Mouse (Mus musculus) T-helper 17 cell (primary cell): ENCODE measurements around the gene Gpr158.
"Not testable (repeated sequence)": the region's sequence is repeated elsewhere in the genome, so short reads cannot be mapped to it uniquely, and the experiment has no call there.

Experiments
- in situ Hi-C, 2 experiments: fragments of 300-600 bp; cut with MboI, MseI; formaldehyde crosslinking; loops; 1 replicate in 1 of 2; 2 replicates in 1 of 2; pipeline ENCODE4 v1.15.1; 2025; ENCODE audit warnings: high pct_unique_total_duplicates in 2 of 2

Gene Gpr158

DNA sequence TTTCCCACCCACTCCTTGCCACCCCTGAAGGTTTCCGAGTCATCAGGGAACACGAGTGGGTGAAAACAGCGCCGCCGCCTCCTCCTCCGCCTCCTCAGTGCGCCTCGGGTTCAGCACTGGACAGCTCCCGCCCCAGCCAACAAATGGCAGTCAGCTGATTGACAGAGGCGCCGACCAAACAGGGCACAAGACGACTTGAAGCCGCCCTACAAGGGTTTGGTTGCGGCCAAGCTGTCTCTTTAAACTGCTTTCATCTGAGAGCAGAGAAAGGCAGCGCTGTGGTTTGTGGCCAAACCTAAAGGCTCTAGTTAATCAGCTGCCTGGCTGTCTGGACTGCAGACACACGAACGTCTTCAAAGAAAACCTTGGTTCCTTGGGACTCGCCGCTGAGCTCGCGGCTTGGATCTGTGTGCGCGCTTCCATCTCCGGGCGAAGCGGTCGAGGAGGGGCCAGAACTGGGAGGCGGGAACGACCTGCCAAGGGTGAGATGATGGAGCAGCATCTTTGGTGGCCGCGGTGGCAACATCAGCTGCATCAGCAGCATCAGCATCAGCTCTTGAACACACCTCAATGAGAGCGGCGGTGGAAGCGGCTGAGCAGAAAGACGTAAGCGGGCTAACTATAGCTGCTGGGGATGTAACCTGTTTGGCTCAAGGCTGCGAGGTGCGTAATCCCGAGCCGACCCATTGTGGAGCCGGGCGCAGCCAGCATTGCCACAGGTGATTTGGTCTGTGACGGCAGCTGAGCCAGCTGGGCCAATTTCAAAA, at the start of gene Gpr158:
TSS of gene Gpr158 (plus strand) at position 198 of the 767 bp plus-strand sequence.
- in situ Hi-C loops: no loop called here

DNA sequence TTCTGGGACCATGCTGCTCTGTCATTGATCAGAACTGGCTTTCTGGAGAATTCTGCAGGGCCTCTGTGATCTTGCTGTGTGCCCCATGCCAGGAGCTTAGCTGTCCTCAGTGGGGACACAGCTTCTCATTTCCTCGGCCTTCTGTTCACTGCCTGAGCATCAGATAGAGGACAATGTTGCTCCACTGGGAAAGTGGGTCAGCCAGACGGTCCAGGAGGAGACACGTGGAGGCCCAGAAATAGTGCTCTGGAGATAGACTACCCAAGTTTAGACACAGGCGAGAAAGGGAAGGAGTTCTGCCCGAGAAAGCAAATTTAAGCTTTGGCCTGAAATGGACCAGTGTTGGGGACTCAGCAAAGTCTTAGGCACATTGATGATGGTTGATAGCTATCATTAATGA, 23.5 kb upstream of the Gpr158 start:
- in situ Hi-C loops: loop anchor here in 1 of 2 experiments (25.0 kb wide), 1 partner anchor 1218 kb away; no protein-coding TSS in a partner anchor

DNA sequence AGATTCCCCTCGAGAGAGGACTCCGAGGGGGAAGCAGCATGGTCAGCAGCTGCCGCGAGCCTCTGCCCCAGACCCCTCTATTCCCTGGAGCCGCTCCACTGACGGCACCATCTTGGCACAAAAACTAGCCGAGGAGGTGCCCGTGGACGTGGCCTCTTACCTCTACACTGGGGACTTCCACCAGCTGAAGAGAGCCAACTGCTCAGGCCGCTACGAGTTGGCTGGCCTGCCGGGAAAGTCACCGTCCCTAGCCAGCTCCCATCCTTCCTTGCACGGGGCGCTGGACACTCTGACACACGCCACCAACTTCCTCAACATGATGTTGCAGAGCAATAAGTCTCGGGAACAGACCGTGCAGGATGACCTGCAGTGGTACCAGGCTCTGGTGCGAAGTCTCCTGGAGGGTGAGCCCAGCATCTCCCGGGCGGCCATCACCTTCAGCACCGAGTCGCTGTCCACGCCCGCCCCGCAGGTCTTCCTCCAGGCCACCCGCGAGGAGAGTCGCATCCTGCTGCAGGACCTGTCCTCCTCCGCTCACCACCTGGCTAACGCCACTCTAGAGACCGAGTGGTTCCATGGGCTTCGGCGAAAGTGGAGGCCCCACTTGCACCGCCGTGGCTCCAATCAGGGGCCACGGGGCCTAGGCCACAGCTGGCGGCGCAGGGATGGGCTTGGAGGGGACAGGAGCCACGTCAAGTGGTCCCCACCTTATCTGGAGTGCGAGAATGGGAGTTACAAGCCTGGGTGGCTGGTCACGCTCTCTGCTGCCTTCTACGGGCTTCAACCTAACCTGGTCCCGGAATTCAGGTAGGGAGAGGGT, 1.2 kb downstream of the Gpr158 start:
- in situ Hi-C loops: no loop called here

DNA sequence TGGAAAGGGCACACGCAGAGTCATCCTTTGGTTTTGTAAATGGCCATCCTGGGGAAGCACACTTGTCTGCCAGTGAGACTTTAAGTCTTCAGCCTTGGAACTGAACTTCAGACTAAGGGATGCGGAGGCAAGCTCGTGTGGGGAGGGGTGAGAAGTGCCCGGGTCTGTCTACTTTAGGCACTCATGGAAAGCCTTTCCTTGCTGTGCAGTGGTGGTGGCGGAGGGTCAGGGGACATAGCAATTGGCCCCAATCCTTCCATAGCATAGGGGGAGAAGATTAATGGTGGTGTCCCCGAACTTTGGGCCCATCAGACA, 1.8 kb downstream of the Gpr158 start:
- in situ Hi-C loops: no loop called here

DNA sequence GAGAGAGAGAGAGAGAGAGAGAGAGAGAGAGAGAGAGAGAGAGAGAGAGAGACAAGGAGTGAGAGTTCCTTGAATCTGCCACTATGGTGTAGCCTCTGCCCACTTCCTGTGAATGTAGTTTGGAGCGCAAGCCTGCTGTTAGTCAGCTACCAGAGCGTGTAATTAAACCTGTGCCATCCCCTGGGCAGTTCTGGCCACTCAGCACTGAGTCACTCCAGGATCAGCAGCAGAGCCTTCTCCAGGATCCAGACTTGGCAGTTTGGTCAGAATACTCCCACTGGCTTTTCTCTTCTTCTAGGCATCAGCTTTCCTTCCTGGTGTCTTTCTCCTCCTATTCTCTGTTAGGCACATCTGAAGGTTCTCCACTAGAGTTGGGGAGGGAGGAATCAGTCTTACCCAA, 2.2 kb downstream of the Gpr158 start:
- in situ Hi-C loops: no loop called here

DNA sequence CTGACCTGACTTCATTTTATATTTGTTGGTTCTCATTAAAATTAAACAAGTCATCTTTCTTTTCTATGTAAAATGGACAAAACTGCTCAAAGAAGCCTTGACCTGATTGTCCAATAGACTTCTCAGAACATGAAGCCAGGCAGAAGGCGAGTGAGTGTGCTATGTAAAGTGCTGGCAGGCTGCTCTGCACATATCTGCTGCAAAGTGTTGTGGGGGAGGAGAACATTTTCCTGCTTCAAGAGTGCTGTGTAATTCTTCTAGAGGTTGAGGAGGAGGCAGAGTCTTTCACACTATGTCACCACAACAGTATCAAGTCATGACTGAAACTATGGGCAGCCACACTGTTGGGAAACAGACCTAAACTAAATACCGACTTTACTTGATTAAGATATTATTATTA, 12.2 kb downstream of the Gpr158 start:
- in situ Hi-C loops: no loop called here

DNA sequence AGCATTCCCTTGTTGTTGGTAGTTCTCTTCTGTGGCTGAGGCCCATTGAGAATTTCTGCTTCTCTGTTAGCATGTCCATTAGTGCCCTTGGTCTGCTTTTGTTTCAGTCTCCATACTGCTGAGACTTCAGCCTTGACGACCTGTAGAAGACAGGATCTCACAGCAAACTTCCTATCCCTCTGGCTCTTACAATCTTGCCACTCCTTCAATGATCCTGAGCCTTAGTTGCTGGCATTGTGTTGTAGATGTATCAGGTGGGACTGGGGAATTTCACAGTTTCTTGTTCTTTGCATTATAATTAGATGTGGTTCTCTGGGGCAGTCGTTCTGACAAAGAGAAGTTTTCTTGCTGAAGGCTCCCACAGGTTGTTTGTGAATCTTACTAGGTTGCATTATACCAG, 25.4 kb downstream of the Gpr158 start:
- in situ Hi-C loops: no loop called here

DNA sequence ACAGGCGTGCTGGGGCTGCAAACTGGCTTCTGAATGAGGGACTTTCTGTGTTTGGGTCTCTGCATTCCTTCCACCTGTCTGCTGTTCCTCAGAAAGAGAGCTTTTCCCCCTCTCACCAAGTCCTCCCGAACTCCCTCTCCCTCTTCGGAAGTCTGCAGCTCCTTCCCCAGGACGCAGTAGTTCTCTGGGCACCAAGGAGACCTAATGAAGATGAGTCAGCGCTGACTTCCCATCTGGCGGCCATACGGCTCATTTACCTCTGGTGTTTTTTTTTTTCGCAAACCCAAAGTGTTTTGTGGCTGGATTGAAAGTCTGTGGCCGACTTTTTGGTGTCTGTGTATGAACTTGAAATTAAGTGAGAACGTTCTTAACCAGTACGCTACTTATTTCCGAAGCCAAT, 30.0 kb downstream of the Gpr158 start:
- in situ Hi-C loops: no loop called here

DNA sequence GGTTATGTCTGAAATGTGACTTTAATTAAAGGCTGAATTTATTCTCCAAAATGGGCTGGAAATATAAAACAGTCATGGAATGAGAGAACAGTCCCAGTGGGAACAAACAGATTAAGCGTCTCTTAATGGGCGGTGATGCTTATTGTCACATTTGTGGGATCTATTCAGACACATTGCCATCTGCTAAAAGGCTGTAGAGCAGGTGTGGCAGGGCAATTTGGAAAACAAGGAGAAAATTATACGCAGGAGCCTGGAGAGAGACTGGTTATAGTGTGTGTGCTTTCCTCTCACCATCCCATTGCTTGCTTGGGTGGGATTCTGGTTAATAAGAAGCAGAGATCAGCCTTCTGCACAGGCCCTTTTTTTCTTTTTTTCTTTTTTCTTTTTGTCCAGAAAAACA, 32.3 kb downstream of the Gpr158 start:
- in situ Hi-C loops: no loop called here

DNA sequence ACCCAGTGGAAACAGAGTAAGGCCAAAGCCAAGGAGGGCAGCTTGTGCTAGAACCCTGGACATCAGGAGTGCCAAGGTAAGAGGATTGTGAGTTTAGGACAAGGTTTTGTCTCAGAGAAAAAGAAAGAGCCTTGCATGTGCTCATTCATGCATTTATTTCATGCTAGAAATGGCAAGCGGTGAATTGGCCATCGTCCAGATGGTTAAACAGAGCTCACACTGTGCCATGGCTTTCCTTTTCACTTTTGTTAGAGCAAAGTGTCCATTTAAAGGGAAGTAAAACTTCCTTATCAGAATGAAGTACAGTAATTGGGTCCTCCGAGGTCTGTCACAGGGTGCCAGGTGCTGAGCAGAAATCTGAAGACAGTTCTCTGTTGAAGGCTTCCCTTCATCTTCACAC, 38.3 kb downstream of the Gpr158 start:
- in situ Hi-C loops: no loop called here

DNA sequence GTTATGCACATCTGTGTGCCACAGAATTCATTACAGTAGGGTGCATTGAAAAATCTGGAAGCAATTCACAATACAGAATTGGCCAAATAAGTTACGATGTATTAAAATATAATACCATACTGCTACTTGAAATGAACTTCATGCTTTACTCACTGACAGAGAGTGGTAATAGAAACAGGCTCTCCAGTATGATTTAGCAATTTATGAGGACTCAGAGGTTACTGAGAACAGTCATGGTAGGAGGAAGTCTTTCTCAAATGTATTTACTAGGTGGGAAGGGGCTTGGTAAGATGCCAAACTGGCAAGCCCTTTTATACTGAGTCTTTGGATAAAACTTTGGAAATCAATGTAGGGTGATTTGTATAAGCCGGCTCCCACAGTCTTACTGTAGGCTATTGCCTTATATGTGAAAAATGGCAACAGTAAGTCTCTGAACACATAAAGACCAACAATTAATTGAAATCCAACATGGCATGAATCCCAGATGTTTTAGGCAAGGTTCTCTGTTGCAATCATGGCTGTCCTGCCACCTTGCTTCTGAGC, 40.2 kb downstream of the Gpr158 start:
- in situ Hi-C loops: no loop called here

DNA sequence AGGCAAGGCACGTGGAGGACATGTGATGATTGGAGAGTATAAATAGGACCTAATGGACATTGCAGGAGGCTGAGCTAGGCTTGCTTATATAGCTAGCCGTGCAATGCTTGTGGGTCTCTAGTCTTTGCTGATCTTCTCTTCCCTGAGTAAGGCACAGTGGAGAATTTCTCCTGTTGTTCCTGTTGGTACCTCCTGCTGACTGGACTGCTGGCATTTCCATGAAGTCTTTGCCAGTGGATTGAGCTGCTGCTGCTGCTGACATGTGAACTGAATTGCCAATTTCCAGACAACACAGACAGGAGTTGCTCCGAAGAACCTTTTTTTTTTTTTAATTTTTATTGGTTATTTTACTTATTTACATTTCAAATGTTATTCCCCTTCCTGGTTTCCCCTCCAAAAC, 41.5 kb downstream of the Gpr158 start:
- in situ Hi-C loops: no loop called here

DNA sequence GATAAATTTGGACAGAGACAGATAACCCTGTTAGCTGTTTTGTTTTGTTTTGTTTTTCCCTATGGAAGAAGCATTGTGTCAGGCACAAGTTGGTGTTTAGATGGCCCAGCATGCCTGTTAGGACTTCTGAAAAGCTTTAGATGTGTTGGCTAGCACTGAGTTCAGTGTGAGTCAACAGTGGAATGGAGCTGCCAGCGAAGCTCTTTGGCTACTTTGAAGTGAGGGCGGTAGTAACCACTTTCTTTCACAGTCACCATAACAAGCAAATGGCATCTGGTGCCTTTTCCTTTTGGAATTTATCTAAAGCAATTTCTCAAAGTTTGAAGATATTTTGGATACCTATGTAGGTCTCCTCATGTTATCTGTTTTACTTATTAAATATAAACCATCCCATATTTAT, 62.9 kb downstream of the Gpr158 start:
- in situ Hi-C loops: no loop called here

DNA sequence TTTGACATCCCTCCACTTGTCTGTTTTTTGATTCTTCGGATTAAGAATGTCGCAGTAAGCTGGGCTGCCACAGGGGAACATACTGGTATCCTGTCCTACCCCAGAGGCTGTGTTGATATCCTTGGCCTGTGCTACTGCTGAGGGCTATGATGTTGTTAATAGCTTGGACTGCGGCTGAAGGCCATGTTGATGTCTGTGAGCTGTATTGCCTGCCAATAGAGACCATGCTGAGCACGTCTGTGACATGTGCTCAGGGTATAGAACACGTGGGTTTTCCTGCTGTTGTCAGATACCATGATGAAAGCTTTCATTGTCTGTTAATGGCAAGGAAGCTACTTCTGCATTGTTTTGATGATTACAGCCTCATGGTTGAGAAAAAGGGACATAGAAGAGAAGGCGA, 63.8 kb downstream of the Gpr158 start:
- in situ Hi-C loops: no loop called here

DNA sequence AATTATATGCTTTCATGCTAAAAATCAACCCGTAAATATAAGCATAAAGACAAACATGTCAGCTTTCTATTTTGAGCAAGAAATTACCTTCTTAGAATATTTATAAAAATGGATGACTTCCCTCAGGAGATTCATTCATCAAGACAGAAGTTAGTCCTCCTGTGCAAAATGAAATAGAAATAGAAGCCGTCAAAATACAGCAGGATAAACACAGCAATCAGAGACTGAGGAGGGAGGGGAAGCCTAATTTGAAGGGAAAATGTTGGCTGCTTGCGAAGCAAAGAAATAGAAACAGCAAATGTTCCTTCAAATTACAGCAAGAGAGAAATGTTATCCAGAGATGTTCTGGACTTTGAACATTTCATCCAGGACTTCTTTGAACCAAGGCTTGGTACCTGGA, 72.3 kb downstream of the Gpr158 start:
- in situ Hi-C loops: no loop called here

DNA sequence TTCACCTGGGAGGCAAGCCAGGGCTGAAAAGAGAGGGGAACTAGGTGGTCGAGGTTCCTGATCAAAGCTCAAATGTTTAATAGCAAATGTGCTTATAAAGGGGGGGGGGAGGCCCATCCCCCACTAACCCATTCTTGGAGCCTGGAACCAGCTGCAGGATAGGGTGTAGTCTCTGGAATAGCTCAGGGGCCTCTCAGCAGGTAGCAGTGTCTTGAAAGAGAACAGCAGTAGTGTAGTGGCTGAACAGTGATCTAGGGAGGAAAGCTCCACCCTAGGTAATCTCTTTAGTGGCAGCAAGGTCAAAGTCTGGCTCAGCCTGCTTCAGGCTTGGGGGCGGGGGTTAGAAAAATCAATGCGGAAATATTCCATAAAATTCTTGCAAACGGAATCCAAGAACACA, 93.3 kb downstream of the Gpr158 start:
- in situ Hi-C loops: not testable (repeated sequence)

DNA sequence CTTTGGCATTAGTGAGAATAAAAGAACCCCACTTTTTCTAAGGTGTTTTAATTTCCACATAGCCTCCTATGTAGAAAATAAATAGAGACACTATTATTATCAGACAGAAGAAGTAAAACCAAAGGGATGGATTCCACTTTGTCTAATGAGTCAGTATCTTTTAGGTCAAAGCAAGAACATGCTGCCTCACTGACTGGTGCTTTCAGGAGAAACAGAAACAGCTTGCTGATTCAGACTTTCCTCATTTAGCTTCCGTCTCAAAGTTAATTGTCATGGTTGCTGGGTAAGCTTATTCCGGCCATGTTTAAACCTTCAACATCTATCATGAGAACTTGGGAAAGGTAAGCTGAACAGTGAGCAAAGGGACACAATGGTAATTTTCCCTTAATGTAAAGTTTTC, 107.6 kb downstream of the Gpr158 start:
- in situ Hi-C loops: no loop called here

DNA sequence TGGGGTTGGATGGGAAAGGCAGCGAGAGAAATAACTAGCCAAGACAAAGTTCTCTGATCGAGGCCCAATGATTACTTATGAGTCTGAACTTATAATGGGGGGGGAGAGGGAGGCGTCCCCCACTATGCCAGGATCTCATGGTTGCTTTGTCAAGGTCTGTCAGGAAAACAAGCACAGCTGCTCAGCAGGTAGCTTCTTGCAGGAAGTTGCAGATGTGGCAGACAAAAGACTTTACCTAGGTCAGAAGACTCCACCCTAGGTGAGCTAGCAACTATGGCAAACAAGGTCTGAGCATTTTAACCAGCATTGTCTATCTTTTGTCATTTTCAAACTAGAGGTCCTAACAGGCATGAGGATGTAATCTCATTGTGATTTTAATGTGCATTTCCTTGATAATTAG, 129.5 kb downstream of the Gpr158 start:
- in situ Hi-C loops: no loop called here

DNA sequence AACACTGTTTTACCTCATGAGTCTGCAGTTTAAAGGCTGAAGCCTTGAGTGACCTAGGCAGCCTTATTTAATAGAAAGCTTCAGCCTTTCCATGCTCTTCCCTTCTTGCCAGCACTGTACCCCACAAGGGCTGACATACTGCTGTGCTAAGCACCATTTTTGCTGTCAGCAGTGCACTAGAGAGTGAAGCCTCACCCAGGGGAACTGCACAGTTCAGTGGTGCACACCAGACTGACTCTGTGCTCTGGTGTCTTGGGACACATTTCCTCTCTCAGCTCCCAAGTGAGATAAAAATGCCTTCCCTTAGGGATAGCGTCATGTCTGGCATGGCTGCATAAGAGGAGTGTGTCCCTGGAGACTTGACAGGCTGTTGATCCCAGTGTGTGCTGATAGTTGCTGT, 130.6 kb downstream of the Gpr158 start:
- in situ Hi-C loops: no loop called here

DNA sequence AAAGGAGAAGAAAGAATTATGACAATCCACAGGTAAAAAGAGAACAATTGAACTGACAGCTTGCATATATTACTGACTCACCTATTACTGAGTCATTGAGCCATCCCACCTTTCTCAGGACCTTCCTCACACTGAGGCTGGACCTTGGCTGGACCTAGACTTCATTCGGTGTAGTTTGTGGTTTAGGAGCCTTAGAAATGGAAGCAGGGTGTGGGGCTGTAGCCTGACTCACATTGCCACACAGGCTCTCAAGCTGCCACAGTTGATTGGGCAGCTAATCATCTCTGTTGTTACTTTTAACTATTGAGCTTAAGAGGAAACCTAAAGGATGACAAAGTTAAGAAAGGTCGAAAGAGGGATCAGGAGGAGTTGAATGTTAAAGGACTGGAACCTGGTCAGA, 132.1 kb downstream of the Gpr158 start:
- in situ Hi-C loops: no loop called here

DNA sequence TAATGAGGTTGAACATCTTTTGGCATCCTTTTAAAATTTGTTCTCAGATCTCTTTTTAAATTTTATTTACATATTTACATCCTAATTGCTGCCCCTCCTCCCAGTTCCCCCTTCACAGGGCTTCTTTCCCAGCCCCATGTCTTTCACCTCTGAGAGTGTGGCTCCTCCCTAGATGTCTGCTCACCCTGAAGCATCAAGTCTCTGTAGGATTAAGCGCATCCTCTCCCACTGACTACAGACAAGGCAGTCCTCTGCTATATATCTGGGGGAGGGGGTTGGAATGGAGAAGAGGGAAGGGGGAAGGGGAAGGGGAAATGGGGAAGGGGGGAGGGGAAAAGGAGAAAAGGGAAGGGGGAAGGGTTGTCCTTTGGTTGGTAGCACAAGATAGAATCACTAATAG, 140.1 kb downstream of the Gpr158 start:
- in situ Hi-C loops: no loop called here

DNA sequence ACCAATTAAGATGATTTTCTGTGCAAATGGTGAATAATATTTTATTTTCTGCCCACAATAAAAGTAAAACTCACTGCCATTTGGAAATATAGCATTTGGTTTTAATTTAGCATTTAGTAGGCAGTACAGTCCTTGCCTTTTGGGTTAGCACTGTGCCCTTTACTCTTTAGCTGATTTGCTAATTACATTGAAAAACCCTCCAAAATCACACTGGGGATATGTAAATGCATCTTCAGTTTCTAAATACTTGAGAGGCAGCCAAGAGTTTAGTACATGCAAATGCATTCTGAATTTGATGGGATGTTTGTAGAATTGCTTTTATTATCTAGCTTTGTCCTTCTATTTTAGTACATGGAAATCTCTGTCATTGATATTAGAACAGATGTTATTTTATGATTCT, 163.4 kb downstream of the Gpr158 start:
- in situ Hi-C loops: no loop called here

DNA sequence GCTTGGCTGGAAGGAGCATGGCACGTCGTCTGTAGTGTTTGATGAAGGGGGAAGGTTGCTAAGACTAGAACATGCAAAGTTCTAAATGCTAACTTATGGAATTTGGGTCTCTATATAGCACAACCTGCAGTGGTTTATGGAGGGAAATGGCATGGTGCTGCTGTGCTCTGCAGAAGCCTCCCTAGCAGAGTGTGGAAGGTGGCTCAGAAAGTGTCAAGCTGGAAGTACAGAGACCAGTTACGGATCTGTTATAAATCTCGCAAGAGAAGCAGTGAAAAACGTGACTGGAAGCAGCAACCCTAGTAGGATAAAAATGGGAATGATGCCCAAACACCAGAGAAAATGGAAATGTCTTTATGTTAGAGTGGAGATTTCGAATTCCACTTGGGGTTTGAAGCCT, 251.8 kb downstream of the Gpr158 start:
- in situ Hi-C loops: no loop called here
